Mouse (Mus musculus): ENCODE data around the gene Naglu.

The Naglu gene

GRCm38 (mm10) chr11:101069391-101070188 is at the start of gene Naglu:
Naglu (plus strand) TSS chr11:101070012.
- peak; percentile 96 for DNase-seq (ENCODE audit: low read depth)

DNA sequence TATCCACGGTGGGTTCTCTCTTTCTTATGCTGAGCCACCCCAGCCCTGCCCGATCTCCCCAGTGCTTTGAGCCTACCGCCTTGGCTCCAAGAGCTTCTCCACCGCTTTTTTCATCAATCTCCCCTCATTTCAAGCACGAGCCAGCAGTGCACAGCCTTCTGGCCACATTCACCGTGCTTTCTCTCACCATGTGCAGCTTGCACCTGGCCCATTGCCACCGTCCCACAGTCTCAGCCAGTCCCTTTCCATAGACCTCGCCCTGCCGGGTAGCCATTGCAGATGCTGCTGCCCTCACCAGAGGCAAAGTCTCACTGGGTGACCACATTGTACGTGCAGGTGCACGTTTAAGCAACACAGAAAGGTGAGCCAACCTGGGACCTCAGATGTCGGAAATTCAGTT is 46.4 kb upstream of the Naglu start:
- no peak for DNase-seq (ENCODE audit: low read depth)

GRCm38 (mm10) chr11:101024001-101024400 is 45.8 kb upstream of the Naglu start:
- no peak for DNase-seq (ENCODE audit: low read depth)

- no peak for DNase-seq (ENCODE audit: low read depth)
These were observed 42.7 kb upstream of the Naglu start for GRCm38 (mm10) chr11:101027121-101027520.

DNA sequence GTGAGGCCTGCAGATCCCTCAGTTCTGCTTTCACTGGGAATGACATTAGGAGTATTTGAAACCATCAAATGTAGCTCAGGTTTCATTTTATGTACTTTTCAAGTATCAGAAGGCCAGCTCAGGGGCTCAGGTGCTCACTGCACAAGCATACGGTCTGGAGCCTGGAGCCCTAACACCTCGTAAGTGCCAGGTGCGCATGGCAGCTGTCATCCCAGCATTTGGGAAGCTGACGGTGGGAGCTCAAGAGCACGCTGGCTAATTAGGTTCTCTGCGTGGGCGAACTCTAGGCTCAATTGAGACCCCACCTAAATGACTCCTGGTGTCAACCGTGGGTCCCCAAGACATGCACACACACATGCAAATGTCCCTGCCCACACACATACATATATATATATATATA is 40.5 kb upstream of the Naglu start:
- DNase-seq (ENCODE audit: low read depth), result no peak

GRCm38 (mm10) chr11:101030136-101030807 is 39.5 kb upstream of the Naglu start:
- peak; percentile 65 for DNase-seq (ENCODE audit: low read depth)

DNA sequence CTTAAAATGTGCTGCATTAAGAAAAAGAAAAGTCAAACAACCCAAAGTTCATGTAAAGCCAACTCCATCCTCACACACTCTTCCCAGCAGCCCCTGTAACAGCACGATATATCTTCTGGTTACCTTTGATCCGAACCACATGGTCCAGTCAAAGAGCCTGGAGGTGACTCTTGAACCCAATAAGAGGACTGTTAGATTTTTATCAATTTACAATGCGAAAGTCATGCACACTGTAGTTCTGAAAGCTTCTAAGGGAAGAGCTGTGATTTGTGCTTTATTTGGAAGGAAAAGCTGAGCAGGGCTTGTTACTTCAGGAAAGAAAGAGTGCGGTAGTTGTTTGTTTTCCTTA is 39.0 kb upstream of the Naglu start:
- no peak for DNase-seq (ENCODE audit: low read depth)

GRCm38 (mm10) chr11:101031470-101031869 is 38.3 kb upstream of the Naglu start:
- DNase-seq (ENCODE audit: low read depth), result no peak

DNA sequence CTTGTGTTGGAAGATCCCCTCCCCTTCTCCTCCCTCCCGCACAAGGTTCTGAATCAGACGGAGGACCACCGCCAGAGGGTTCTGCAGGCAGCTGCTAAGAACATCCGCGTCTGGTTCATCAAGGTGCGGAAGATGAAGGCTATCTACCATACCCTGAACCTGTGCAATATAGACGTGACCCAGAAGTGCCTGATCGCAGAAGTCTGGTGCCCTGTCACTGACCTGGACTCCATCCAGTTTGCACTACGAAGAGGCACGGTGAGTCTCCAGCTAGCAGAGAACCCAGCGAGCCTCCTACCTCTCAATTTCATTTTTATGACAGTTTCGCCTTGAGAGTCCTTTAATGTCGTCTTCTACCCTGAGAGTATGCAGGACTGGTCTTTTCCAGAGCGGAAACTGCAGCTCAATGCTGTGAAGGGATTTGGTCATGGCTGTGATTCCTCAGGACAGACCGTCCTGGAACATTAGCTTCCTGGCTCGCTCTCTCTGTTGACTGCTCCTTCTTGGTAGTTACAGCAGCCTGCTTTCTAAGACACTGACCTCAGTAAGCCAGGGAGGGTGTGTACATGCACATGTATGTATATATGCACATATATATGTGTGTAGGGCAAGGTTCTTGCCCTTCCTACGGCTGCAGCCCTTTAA is 35.8 kb upstream of the Naglu start:
- no peak for DNase-seq (ENCODE audit: low read depth)

DNA sequence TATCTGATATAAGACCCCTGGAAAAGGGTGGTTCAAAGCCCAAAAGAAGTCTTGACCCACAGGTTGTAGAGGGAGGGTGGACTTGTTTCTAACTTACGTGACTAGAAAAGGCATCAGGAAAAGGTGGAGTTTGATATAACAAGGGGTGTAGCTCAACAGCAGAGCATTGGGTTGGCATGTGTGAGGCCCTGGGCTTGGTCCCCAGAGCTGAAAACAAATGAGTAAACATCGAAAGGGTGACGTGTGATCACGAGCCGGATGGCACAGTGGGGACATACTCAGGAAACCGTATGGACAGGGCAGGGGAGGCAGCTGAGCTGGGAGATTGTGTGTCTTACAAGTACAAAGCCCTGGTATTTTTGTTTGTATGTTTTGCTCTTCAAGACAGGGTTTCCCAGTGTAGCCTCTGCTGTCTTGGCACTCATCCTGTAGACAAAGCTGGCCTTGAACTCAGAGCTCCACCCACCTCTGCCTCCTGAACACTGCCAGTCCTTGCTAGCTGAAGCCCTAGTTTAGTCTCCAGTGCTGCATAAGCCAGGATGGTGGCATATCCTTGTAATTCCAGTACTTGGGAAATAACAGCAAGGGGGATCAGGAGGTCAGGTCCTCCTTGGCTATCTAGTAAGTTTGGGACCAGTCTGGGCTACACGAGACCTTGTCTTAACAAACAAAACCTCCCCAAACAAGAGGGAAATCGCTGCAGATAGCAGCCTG is 35.0 kb upstream of the Naglu start:
- no peak for DNase-seq (ENCODE audit: low read depth)

- no peak for DNase-seq (ENCODE audit: low read depth)
These were observed 34.5 kb upstream of the Naglu start for GRCm38 (mm10) chr11:101035328-101035695.

- DNase-seq (ENCODE audit: low read depth), result no peak
These were observed 32.0 kb upstream of the Naglu start for GRCm38 (mm10) chr11:101037795-101038194.

DNA sequence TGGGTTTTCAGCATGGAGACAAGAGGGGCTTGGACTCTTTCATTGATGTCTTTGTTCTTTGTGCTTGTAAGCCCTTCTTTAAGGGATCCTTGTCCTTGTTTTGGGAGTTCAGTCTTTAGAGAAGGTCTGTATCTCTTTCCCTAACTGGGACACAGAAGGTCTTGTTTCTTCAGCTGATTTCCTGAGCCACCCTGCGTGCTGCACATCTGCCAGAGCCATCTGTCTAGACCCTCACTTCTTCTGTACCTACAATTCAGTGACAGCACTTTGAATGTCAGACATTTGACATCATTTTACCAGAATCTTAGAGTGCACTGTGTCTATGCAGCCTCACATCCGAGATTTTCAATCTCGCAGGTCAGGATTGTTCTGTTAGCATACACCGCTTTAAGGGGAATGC is 24.0 kb upstream of the Naglu start:
- no peak for DNase-seq (ENCODE audit: low read depth)

GRCm38 (mm10) chr11:101046440-101046839 is 23.4 kb upstream of the Naglu start:
- no peak for DNase-seq (ENCODE audit: low read depth)

GRCm38 (mm10) chr11:101047502-101047901 is 22.3 kb upstream of the Naglu start:
- no peak for DNase-seq (ENCODE audit: low read depth)

GRCm38 (mm10) chr11:101050359-101050758 is 19.5 kb upstream of the Naglu start:
- no peak for DNase-seq (ENCODE audit: low read depth)

GRCm38 (mm10) chr11:101051051-101051493 is 18.7 kb upstream of the Naglu start:
- no peak for DNase-seq (ENCODE audit: low read depth)

- DNase-seq (ENCODE audit: low read depth), result no peak
These were observed 18.2 kb upstream of the Naglu start for GRCm38 (mm10) chr11:101051617-101052016.

DNA sequence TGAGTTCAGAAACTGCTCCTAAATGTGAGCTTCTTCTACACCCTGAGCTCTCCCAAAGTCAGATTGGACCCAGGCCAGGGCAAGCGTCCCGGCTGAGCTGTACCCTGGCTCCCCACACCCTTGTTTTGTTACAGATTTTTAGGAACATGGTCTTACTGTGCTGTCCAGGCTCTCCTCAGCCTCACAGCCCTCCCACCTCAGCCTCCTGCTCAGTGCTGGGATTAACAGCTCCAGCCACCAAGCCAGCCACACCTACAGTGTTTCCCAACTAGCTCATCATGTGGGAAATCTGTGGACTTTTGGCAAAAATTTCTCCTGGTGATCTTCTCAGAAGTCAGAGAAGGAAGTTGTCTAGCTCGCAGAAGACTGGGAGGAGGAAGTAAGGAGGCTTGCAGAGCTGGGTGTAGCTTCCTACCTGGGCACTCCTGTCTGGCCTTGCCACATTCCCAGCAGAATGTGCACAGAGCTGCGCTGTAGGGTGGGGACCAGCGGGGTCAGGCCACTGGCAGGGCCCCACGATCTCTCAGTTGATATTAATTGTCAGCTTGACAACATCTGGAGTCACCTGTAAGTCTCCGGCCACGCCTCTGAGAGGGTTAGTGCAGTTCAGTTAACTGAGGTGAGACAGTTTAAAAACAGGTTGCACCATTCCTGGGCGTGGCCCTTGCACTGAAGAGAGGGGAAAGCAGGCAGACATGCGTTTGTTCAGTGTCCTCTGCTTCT is 16.9 kb upstream of the Naglu start:
- no peak for DNase-seq (ENCODE audit: low read depth)

DNA sequence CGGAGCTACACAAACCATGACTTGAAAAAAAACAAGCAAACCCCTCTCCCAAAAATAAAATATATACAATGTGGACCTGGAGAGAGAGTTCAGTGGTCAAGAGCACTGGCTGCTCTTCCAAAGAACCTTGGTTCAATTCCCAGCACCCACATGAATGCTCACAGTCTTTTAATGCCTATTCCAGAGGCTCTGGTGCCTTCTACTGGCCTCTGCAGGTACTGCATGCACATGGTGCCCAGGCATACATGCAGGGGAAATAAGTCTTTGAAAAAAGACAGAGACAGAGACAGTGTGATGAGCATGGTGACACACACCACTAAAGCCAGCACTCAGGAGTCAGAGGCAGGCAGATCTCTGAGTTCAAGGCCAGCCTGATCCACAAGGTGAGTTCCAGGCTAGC is 15.8 kb upstream of the Naglu start:
- peak; percentile 39 for DNase-seq (ENCODE audit: low read depth)

GRCm38 (mm10) chr11:101055418-101055817 is 14.4 kb upstream of the Naglu start:
- DNase-seq (ENCODE audit: low read depth), result no peak

GRCm38 (mm10) chr11:101056885-101057284 is 12.9 kb upstream of the Naglu start:
- peak; percentile 79 for DNase-seq (ENCODE audit: low read depth)
